Mouse (Mus musculus) myocyte (in vitro differentiated cells): Measurements from ENCODE around the gene Snapc4. TPM values are rescaled to one million over a fixed set of nuclear protein-coding genes. Genes with fewer than 3 reads are reported as not detected.

Experiments
- H3K27me3 ChIP-seq: one replicate; pipeline ENCODE4 v1.6.1; 2011; ENCODE audit not compliant: control insufficient read depth, insufficient read depth, insufficient read length
- H3K36me3 ChIP-seq: one replicate; pipeline ENCODE4 v1.6.1; 2011; ENCODE audit not compliant: control insufficient read depth, insufficient read depth
- H3K4me2 ChIP-seq: one replicate; pipeline ENCODE4 v1.6.1; 2011; ENCODE audit warnings: low read depth, control low read depth
- H3K4me3 ChIP-seq: one replicate; pipeline ENCODE4 v1.5.1; 2011; ENCODE audit warnings: mild to moderate bottlenecking, control low read depth, moderate library complexity
- H3K79me2 ChIP-seq: one replicate; pipeline ENCODE4 v1.6.1; 2011; ENCODE audit not compliant: control insufficient read depth, insufficient read depth
- H3ac ChIP-seq: one replicate; pipeline ENCODE4 v1.6.1; 2011; ENCODE audit not compliant: control insufficient read depth, insufficient read length
- CEBPB ChIP-seq: IDR thresholded peaks from 2 replicates; pipeline ENCODE4 v1.6.1; 2011; ENCODE audit warnings: mild to moderate bottlenecking, moderate library complexity; ENCODE audit not compliant: poor library complexity, insufficient read depth, severe bottlenecking
- E2F4 ChIP-seq: IDR thresholded peaks from one replicate; pipeline ENCODE4 v1.6.1; 2011; ENCODE audit warnings: mild to moderate bottlenecking, control low read depth, moderate library complexity; ENCODE audit not compliant: insufficient read depth
- MAX ChIP-seq: IDR thresholded peaks from one replicate; pipeline ENCODE4 v1.6.1; 2011; ENCODE audit warnings: low read depth, mild to moderate bottlenecking, control low read depth
- MYOD1 ChIP-seq, 3 experiments: IDR thresholded peaks; one replicate each; pipeline ENCODE4 v1.6.1; 2011; ENCODE audit warnings: control low read depth in 2 of 3, low read depth in 2 of 3, mild to moderate bottlenecking in 2 of 3, moderate library complexity in 1 of 3; ENCODE audit not compliant: insufficient read length in 2 of 3, control insufficient read depth in 1 of 3
- MYOG ChIP-seq, 3 experiments: IDR thresholded peaks; one replicate each; pipeline ENCODE4 v1.6.1; 2011; ENCODE audit warnings: control low read depth in 2 of 3, low read depth in 2 of 3, mild to moderate bottlenecking in 2 of 3; ENCODE audit not compliant: insufficient read length in 2 of 3, control insufficient read depth in 1 of 3, insufficient read depth in 1 of 3
- POLR2A ChIP-seq: IDR thresholded peaks from one replicate; pipeline ENCODE4 v1.6.1; 2011; ENCODE audit warnings: low read depth, mild to moderate bottlenecking, control low read depth, moderate library complexity; ENCODE audit not compliant: insufficient read length
- POLR2AphosphoS2 ChIP-seq: IDR thresholded peaks from one replicate; pipeline ENCODE4 v1.6.1; 2011; ENCODE audit warnings: low read depth, control low read depth; ENCODE audit not compliant: insufficient read length
- REST ChIP-seq: IDR thresholded peaks from one replicate; pipeline ENCODE4 v1.6.1; 2011; ENCODE audit warnings: mild to moderate bottlenecking, control low read depth, moderate library complexity; ENCODE audit not compliant: insufficient read depth, insufficient read length
- SRF ChIP-seq: IDR thresholded peaks from one replicate; pipeline ENCODE4 v1.6.1; 2011; ENCODE audit warnings: low read depth; ENCODE audit not compliant: control insufficient read depth, insufficient read length
- TCF12 ChIP-seq: IDR thresholded peaks from one replicate; pipeline ENCODE4 v1.6.1; 2011; ENCODE audit warnings: mild to moderate bottlenecking, control low read depth; ENCODE audit not compliant: poor library complexity, insufficient read depth, severe bottlenecking
- TCF3 ChIP-seq: IDR thresholded peaks from one replicate; pipeline ENCODE4 v1.6.1; 2011; ENCODE audit warnings: low read depth, control low read depth; ENCODE audit not compliant: insufficient read length
- USF1 ChIP-seq: IDR thresholded peaks from one replicate; pipeline ENCODE4 v1.6.1; 2011; ENCODE audit warnings: low read depth, mild to moderate bottlenecking, control low read depth, moderate library complexity
- polyA plus RNA-seq: library from polyadenylated mRNA; unstranded; fragments of >200 nt; fragmentation: generic; extraction: Trizol; gene quantifications from one replicate; pipeline ENCODE4 v1.2.1, GENCODE M21; 2012; ENCODE audit warnings: missing spikeins

Gene Snapc4
- polyA plus RNA-seq, 1 experiment = 11.0 TPM

DNA sequence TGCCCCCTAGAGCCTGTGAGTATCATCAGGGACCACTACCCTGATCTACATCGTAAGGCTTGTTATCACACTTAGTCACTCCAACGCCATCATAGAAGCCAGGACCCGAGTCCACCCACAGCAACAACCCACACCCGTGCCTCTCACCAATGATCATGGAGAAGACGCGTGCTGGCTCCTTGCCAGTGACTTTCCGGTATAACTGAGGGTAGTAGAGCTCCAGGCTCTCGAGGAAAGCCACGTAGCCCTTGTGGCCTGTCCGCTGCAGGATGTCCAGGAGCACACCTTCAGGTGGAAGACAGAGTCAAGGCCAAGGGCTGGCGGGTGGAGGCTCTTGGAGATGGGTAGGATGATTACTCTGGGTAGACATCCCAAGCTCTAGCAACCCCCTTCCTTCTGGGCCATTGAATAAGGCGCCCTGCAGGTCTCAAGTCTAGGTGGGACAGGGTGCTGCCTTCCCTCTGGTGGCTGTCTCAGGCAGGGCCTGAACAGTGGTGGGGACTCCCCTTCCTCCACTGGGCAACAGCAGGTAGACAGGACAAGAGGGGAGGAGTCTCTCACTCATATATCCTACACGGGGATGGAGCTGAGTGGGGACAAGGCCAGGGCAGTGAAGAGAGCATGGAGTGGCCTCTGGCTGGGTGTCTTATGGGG is 21.7 kb downstream of the Snapc4 start:
- H3ac ChIP-seq = no peak overlapping the region
- no peaks in the 10 kb centered on the region for H3K79me2 ChIP-seq
- H3K27me3 ChIP-seq = no peaks in the 10 kb centered on the region
- H3K36me3 ChIP-seq = no peaks in the 10 kb centered on the region
- H3K4me2 ChIP-seq = no peak overlapping the region
- no peak overlapping the region for H3K4me3 ChIP-seq
- TF ChIP-seq TCF12 (no peak), POLR2AphosphoS2 (no peak), POLR2A (no peak), SRF (no peak)

DNA sequence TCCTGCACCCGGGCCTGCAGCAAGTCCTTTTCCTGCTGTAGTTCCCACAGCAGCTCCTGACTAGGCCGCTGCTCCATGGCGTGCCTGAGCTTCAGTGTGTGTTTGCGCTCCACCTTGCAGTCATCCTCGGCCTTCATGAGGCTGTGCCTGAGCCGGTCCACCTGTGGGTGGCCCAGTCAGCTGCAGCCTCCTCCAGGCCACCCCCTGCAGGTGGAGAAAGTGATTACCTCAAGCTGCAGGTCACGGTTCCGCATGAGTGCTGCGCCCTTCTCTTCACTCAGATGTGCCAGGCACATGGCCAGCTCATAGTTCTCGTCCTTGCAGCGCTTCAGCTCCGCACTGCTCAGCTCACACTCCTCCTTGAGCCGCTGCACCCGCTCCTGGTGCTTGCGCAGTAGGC is 23.0 kb downstream of the Snapc4 start:
- H3K27me3 ChIP-seq = no peaks in the 10 kb centered on the region
- TF ChIP-seq POLR2AphosphoS2 (no peak), SRF (no peak), TCF12 (no peak), POLR2A (no peak), MAX (no peak), MYOG (IDR thresholded peaks at IDR 0.05; ENCODE audit: control insufficient read depth in 1 of 3, insufficient read depth in 1 of 3, insufficient read length in 2 of 3, low read depth in 2 of 3) (no peak), MYOD1 (IDR thresholded peaks at IDR 0.05; ENCODE audit: control insufficient read depth in 1 of 3, insufficient read length in 2 of 3, low read depth in 2 of 3) (no peak), E2F4 (no peak), USF1 (no peak), CEBPB (no peak), TCF3 (no peak), REST (no peak)

DNA sequence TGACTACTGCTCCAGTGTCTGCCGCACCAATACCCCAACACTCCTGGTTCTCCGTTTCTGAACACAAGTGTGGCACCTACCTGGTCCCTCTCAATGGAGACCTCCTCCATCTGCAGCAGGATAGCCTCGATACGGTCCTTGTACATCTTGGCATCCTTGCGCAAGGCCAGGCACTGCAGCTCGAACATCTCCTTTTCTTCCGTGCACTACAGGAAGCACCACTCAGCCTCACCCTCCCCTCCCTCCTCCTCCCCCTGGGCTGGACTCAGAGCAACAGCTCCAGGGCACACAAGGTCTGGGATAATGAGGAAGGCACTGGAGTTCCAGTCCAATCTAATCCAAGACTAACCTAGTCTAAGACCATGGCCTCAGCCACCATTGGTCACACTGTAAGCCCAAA is 23.8 kb downstream of the Snapc4 start:
- H3K79me2 ChIP-seq = no peaks in the 10 kb centered on the region
- no peaks in the 10 kb centered on the region for H3K27me3 ChIP-seq
- TF ChIP-seq E2F4 = no peak
- TF ChIP-seq POLR2AphosphoS2 = no peak
- no peak for TF ChIP-seq POLR2A
- H3K36me3 ChIP-seq = no peaks in the 10 kb centered on the region
- H3K4me3 ChIP-seq = no peak overlapping the region
- H3ac ChIP-seq = no peak overlapping the region
- no peak overlapping the region for H3K4me2 ChIP-seq

More for the DNA sequence above, 23.0 kb downstream of the Snapc4 start:
- H3K36me3 ChIP-seq = no peaks in the 10 kb centered on the region
- H3ac ChIP-seq = no peak overlapping the region
- no peak overlapping the region for H3K4me2 ChIP-seq
- no peaks in the 10 kb centered on the region for H3K79me2 ChIP-seq
- H3K4me3 ChIP-seq = no peak overlapping the region

DNA sequence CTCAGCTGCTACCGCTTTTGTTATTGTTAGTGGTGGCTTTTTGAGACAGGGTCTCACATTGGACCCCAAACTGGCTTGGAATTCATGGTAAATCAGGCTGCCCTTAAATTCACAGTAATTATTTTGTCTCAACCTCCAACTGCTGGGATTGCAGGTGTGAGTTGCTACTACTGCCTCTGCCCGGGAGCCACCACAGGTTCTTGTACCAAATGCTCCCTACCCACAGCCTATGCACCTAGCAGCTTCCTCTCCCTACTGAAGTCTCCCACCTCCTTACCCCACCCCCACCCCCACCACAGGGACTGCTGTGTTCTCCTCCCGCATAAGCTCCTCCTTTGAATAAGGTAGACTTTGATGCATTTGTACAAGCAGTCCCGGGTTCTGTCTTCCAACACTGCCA is 24.2 kb downstream of the Snapc4 start:
- Histone ChIP-seq H3K79me2 (peaks cover 2% of the 10 kb centered on the region), H3K4me2 (no peak overlapping the region), H3K36me3 (no peaks in the 10 kb centered on the region), H3K4me3 (no peak overlapping the region), H3ac (no peak overlapping the region), H3K27me3 (no peaks in the 10 kb centered on the region)
- TF ChIP-seq MYOD1 (IDR thresholded peaks at IDR 0.05; ENCODE audit: control insufficient read depth in 1 of 3, insufficient read length in 2 of 3, low read depth in 2 of 3) (no peak), USF1 (no peak), MAX (no peak), MYOG (IDR thresholded peaks at IDR 0.05; ENCODE audit: control insufficient read depth in 1 of 3, insufficient read depth in 1 of 3, insufficient read length in 2 of 3, low read depth in 2 of 3) (no peak), POLR2A (no peak), TCF12 (no peak), POLR2AphosphoS2 (no peak), SRF (no peak), TCF3 (no peak), CEBPB (no peak), REST (no peak), E2F4 (no peak)

DNA sequence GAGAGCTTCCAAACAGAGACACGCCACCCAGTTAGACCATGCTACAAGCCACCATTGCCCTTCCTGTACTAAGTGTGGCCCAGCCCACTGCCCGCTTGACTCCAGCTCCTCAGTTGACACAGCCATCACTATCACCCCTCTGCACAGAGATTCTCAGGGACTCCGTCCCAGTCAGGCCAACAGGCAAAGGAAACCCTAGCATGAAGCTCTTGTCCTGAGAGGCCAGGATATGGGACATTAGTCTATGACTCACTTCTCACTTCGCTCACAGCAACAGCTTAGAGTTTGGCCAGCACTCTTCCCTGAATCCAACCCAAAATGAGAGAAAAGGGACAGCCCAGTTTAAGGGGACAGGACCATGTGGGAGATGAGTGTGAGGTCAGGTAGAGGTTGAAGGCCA is 26.1 kb downstream of the Snapc4 start:
- Histone ChIP-seq H3K4me2 (no peak overlapping the region), H3K4me3 (no peak overlapping the region), H3K36me3 (no peaks in the 10 kb centered on the region), H3K27me3 (no peaks in the 10 kb centered on the region), H3K79me2 (peaks cover 11% of the 10 kb centered on the region), H3ac (no peak overlapping the region)
- TF ChIP-seq POLR2A (no peak), TCF3 (no peak), MYOG (IDR thresholded peaks at IDR 0.05; ENCODE audit: control insufficient read depth in 1 of 3, insufficient read depth in 1 of 3, insufficient read length in 2 of 3, low read depth in 2 of 3) (no peak), E2F4 (no peak), POLR2AphosphoS2 (no peak), MAX (no peak), USF1 (no peak), CEBPB (no peak), TCF12 (no peak), SRF (no peak), MYOD1 (IDR thresholded peaks at IDR 0.05; ENCODE audit: control insufficient read depth in 1 of 3, insufficient read length in 2 of 3, low read depth in 2 of 3) (no peak), REST (no peak)
